Mouse (Mus musculus) erythroid progenitor cell, adult 5-6 weeks (primary cell): ENCODE measurements at regions not wholly inside any gene's neighbourhood (a gene's known extent, or its start where the extent isn't known, plus 50 kb on each side); places are given as distances from the start of the nearest gene placed in this dataset.

Experiments
- ATAC-seq: replicated peaks from 2 replicates; pipeline ENCODE4 v1.8.0; 2016; ENCODE audit warnings: moderate number of reproducible peaks, mild to moderate bottlenecking, moderate TSS enrichment, inconsistent platforms; ENCODE audit not compliant: poor library complexity, low FRiP score, severe bottlenecking

DNA sequence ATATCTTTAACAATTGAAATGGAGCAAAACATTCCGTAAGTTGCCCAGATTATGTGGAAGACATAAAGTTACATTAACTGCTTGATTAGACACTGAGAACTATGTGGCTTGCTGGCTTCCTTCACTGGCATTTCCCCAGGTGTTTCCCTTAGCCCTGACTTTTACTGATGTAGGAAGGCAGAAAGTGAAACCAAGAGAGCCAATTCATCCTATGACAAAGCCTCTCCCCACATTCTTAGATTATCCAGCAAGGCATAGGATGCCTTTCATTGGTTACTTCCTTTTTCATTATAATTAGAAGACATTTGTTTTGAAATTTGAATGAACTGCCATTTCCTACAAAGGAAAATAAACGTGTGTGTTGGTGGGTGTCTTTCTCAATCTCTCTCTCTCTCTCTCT lies 72.1 kb downstream of the Cdc42ep3 start:
- no peak for ATAC-seq

GRCm38 (mm10) chr17:79273551-79273950 lies 81.3 kb downstream of the Cdc42ep3 start:
- ATAC-seq = no peak

DNA sequence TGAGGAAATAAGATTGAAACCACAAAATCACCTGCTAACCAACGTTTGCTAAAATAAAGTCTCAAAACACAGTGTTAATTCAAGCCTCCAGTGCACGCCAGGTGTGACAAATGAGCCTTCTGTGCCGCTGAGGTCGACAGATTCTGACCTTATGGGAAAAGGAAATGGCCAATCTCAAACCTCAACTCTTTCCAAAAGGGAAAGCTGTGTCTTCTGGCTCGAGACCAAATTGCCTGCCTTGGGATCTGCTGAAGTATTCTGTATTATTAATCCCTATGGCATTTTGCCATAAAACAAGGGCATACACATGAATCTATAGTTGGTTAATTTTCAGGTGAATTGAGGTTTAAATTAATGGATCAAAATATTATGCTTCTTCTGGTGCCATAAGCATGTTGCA lies 95.2 kb downstream of the Cdc42ep3 start:
- no peak for ATAC-seq

DNA sequence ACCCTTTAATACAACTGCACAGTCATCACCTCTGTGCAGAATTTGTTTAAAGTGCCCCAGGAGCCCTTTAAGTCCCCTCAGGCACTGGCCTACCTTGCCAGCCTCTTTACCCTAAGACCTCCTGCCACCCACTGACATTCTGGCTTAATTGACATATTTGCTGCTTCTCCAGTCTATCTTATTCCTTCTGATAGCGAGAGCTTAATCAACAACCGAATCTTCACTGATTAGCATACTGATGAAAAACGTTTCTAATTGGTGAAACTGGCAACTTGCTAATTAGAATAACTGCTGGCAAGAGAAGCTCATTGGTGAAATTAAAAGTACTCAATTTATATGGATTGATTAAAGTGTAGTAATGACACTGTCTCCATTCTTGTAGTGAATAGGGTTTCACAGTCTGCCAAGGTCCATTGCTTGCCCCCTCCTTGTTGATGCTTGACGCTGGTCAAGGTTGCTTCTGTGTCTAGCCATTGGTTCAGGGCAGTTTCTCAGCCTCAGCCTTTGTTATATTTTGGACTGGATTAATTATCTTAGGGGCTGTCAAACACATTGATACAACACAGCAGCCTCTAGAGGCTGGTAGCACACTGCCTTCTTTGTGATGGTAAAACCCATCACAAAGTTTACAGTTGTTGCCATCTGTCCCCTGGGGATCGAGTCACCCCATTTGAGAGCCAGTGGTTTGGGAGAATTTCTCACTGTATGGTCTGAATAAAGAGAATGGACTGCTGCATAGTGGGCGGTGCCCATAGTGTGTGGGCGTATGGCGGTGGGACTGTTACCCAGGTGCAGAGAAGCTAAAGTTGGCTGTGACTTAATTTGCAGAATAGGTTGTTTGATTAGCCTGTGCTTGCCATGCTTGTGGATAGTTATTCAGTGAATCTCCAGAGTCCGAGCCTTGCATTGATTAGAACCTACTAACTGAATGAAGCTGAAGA lies 107.7 kb downstream of the Cdc42ep3 start:
- ATAC-seq = no peak

DNA sequence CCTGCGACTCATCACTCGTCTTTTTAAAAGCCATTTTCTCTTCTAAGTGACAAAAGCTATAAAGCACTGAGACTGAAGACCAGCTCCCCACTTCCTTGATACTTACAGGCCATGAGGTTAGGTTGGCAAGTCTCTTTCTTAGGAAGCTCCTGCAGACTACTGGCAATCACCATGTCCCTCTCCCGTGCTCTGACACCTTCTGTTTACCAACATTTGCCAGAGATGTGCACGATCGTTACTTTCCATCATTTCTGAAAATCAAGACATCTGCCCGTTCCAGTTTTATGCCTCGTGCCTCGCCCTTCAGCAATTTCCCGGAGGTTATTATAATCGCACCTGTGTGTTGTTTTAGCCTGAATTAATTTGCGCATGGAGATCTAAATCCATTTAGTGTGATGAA lies 110.8 kb downstream of the Cdc42ep3 start:
- ATAC-seq = no peak

GRCm38 (mm10) chr17:79243426-79243825 lies 111.5 kb downstream of the Cdc42ep3 start:
- no peak for ATAC-seq

- no peak for ATAC-seq
These were observed 113.4 kb downstream of the Cdc42ep3 start for GRCm38 (mm10) chr17:79241489-79241888.

- 0 out of 2 replicates have a peak, but pooled peaks have one; percentile 30 for ATAC-seq
These were observed 118.6 kb downstream of the Cdc42ep3 start for GRCm38 (mm10) chr17:79236244-79236781.

DNA sequence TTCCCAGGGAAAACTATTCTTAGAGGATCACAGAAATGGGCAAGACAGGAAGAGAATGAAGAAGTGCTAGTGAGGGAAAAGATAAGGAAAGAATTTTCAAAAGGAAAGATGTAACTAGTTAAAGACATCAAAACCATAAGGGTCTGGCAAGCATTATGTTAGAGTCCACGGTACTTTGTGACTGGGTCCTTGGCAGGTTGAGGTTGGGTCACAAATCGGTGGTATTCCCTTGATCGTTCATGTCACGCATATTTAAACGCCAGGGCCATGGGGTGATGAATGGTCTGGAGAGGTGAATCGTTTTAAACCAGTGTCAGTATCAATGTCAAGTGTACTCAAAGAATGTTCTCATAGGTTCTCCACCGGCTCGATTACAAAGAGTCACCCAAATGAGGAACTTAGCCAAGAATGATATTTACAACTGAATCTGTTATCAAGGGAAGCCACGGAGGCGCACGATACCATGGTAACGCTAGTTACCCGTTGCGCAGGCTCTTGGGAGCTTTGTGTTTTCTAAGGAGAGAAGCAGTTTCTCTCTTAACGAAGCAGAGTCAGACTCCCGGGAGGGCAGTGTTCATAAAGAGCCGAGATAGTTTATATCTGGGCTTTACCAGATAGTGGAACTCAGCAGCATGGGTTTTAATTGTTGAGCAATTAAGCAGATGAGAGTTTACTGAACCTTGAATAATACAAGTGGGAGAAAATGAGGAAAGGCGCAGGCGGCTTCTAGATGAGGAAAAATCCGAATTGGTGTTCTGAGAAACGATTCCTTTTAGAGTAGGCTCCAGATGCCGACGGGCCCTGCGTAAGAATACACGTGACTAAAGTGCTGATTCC lies 124.0 kb downstream of the Cdc42ep3 start:
- no peak for ATAC-seq

- ATAC-seq = no peak
These were observed 148.3 kb downstream of the Cdc42ep3 start for GRCm38 (mm10) chr17:79206563-79206962.

DNA sequence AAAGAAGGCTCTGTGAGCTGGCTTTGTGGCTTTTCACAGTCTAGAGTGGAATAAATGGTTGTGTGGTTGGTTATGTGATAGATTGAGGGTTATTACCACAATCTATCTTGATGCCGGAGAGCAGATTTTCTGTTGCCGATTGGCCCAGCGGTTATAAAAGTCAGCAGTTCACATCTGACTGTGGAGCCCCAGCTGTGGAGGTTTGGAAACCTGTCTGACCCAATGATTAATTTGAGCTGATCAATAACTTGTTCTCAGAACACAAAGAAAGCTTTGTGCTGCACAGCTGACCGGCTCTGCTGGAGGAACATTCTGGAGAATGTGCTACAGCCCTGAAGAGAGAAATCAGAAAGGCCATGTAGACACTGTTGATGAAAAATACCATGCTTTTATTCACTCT lies 148.8 kb downstream of the Cdc42ep3 start:
- ATAC-seq = no peak

DNA sequence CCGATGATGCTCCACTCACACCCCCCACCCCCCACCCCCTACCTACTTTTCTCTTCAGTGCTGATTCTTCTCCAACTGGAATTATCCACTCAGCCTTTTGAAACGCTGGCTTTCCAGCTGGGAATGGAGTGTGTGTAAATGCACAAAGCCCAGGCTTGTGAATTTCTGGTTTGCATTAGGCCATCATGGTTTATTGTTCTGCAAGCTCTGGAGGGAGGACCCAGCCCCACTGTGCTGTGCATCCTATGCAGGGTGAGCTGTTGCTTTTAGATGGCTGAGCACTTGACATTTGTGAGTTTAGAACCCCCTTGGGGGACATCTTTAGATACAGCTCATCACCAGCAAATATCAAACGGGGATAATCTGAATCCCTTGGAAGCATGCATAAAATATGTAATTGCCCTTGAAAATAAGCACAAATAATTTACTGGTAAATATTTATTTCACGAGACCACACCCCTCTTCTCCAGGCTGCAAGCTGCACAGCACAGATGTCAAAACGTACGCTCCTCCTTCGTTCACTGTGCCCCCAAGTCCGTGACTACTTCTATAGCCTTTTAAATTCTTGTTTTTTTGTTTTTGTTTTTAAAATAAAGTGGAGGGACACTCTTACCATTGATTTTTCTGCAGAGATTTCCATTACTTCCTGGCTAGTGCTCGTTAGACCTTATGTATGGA lies 148.2 kb downstream of the Qpct start:
- ATAC-seq = no peak

DNA sequence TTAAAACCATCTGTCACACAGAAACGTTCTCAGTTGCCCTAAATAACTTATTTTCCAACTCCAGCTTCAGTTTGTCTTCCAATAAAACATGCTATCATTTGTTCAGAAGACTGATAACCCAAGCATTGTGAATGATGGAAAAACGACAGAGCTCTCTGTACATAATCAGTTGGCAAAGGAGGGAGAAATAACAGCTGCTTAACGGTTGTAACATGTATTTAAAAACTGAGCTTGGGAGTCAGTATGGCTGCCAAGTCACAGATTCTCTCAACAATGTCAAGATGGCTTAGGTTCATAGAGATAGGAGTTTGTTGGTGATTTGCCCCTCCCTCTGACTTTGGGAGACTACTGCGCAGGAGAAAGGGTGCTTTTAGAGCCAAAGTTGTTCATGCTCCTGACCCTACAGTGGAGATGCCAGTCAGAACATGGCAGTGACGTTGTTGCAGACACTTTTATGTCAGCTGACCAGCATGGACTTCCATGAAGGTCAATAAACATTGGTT lies 140.2 kb downstream of the Qpct start:
- ATAC-seq = no peak

- no peak for ATAC-seq
These were observed 136.6 kb downstream of the Qpct start for GRCm38 (mm10) chr17:79188282-79188681.

- no peak for ATAC-seq
These were observed 128.8 kb downstream of the Qpct start for GRCm38 (mm10) chr17:79180277-79181130.

- ATAC-seq = no peak
These were observed 125.6 kb downstream of the Qpct start for GRCm38 (mm10) chr17:79177259-79177658.

GRCm38 (mm10) chr17:79176356-79176755 lies 124.7 kb downstream of the Qpct start:
- no peak for ATAC-seq

GRCm38 (mm10) chr17:79175381-79175780 lies 123.7 kb downstream of the Qpct start:
- ATAC-seq = no peak

GRCm38 (mm10) chr17:79172328-79172727 lies 120.6 kb downstream of the Qpct start:
- no peak for ATAC-seq
